Mouse (Mus musculus): Measurements from ENCODE around the gene Flt3.

- TF ChIP-seq ETS1 (conservative IDR thresholded peaks at IDR 0.05; ENCODE audit: low read depth, low read length), result no peak
- peak in 1 of 2 experiments; percentile 78; a peak in 2 of 4 replicates for TF ChIP-seq CTCF (conservative IDR thresholded peaks at IDR 0.05 in 1 of 2, IDR thresholded peaks at IDR 0.05 in 1 of 2; ENCODE audit: low read depth in 2 of 2, low read length in 2 of 2)
- no peak for TF ChIP-seq POLR2A (IDR thresholded peaks at IDR 0.05; ENCODE audit: low read depth, low read length)
- TF ChIP-seq EP300 (IDR thresholded peaks at IDR 0.05; ENCODE audit: low read length), result no peak
Measured at GRCm38 (mm10) chr5:147294121-147294520, 106.2 kb downstream of the Flt3 start.
